Mouse (Mus musculus) bone marrow, adult 2 months (tissue): ENCODE measurements at regions not wholly inside any gene's neighbourhood (a gene's known extent, or its start where the extent isn't known, plus 50 kb on each side); places are given as distances from the start of the nearest gene placed in this dataset.
A peak's percentile ranks its signal among the peaks of the same experiment; 100 is the strongest.

Experiments used
- H3K27ac ChIP-seq: fragments of 200-500 bp; 2 replicates; pipeline ENCODE4 v1.5.1; 2012; ENCODE audit warnings: low read depth, mild to moderate bottlenecking, control low read depth, inconsistent platforms, low read length; ENCODE audit not compliant: control insufficient read depth, poor library complexity, insufficient read depth
- H3K4me1 ChIP-seq: fragments of 200-500 bp; 2 replicates; pipeline ENCODE4 v1.6.1; 2011; ENCODE audit warnings: low read length; ENCODE audit not compliant: control insufficient read depth, insufficient read depth
- H3K4me3 ChIP-seq: fragments of 200-500 bp; replicated peaks from 2 replicates; pipeline ENCODE3; 2011; ENCODE audit warnings: mild to moderate bottlenecking, low read depth, low read length, control low read depth; ENCODE audit not compliant: control insufficient read depth
- CTCF ChIP-seq: fragments of 200-500 bp; IDR thresholded peaks from 2 replicates; pipeline ENCODE4 v1.5.1; 2011; ENCODE audit warnings: low read length, control low read depth; ENCODE audit not compliant: control insufficient read depth, insufficient read depth
- POLR2A ChIP-seq: fragments of 200-500 bp; IDR thresholded peaks from 2 replicates; pipeline ENCODE4 v1.6.1; 2011; ENCODE audit warnings: low read depth, mild to moderate bottlenecking, control low read depth, low read length, borderline replicate concordance; ENCODE audit not compliant: control insufficient read depth
- WGBS: fragments of 180-500 bp; shearing (Covaris S2); methylation state at CpG from one replicate; pipeline ENCODE4 v1.1.7; 2018; 5-methylcytosine and 5-hydroxymethylcytosine counted together

GRCm38 (mm10) chr15:56378511-56378910 lies 1098.9 kb downstream of the Slc22a22 start:
- Histone ChIP-seq H3K4me1 (no peaks in the 10 kb centered on the region), H3K27ac (no peak overlapping the region), H3K4me3 (no peak overlapping the region)
- WGBS = 69% methylated on average over 1 of the region's 1 CpGs
- no peak for TF ChIP-seq CTCF
- TF ChIP-seq POLR2A = no peak

- TF ChIP-seq CTCF = no peak
- TF ChIP-seq POLR2A = no peak
- Histone ChIP-seq H3K27ac (no peak overlapping the region), H3K4me3 (no peak overlapping the region), H3K4me1 (no peaks in the 10 kb centered on the region)
- WGBS = 59% methylated on average over 5 of the region's 5 CpGs
Measured at GRCm38 (mm10) chr15:56350903-56351302, 1126.5 kb downstream of the Slc22a22 start.

GRCm38 (mm10) chr15:56346111-56346510 lies 1131.3 kb downstream of the Slc22a22 start:
- WGBS = 61% methylated on average over 2 of the region's 2 CpGs
- Histone ChIP-seq H3K4me3 (no peak overlapping the region), H3K4me1 (no peaks in the 10 kb centered on the region), H3K27ac (no peak overlapping the region)
- TF ChIP-seq CTCF (no peak), POLR2A (no peak)

GRCm38 (mm10) chr15:56344973-56345372 lies 1132.5 kb downstream of the Slc22a22 start:
- Histone ChIP-seq H3K4me3 (no peak overlapping the region), H3K4me1 (no peaks in the 10 kb centered on the region), H3K27ac (no peak overlapping the region)
- no peak for TF ChIP-seq POLR2A
- 70% methylated on average over 2 of the region's 2 CpGs for WGBS

GRCm38 (mm10) chr15:56344304-56344932 lies 1133.0 kb downstream of the Slc22a22 start:
- Histone ChIP-seq H3K27ac (no peak overlapping the region), H3K4me3 (no peak overlapping the region), H3K4me1 (no peaks in the 10 kb centered on the region)
- 57% methylated on average over 4 of the region's 4 CpGs for WGBS
- TF ChIP-seq POLR2A (no peak), CTCF (no peak)

- no peak overlapping the region for H3K27ac ChIP-seq
- H3K4me1 ChIP-seq = no peaks in the 10 kb centered on the region
- no peak for TF ChIP-seq POLR2A
- no peak for TF ChIP-seq CTCF
- no peak overlapping the region for H3K4me3 ChIP-seq
- WGBS = 42% methylated on average over 5 of the region's 5 CpGs
Measured at GRCm38 (mm10) chr15:56337879-56338278, 1139.5 kb downstream of the Slc22a22 start.

- 31% methylated on average over 5 of the region's 5 CpGs for WGBS
- TF ChIP-seq POLR2A = no peak
- peak; percentile 44; the same call in 1 of the 2 replicates for TF ChIP-seq CTCF
- Histone ChIP-seq H3K4me3 (no peak overlapping the region), H3K27ac (no peak overlapping the region), H3K4me1 (no peaks in the 10 kb centered on the region)
Measured at GRCm38 (mm10) chr15:56336449-56336848, 1141.0 kb downstream of the Slc22a22 start.

- H3K27ac ChIP-seq = no peak overlapping the region
- WGBS = 68% methylated on average over 2 of the region's 2 CpGs
Measured at GRCm38 (mm10) chr15:56335011-56335410, 1142.4 kb downstream of the Slc22a22 start.

GRCm38 (mm10) chr15:56320501-56320900 lies 1156.9 kb downstream of the Slc22a22 start:
- H3K4me3 ChIP-seq = no peak overlapping the region
- TF ChIP-seq CTCF = no peak
- no peak for TF ChIP-seq POLR2A

More at GRCm38 (mm10) chr15:56335011-56335410, 1142.4 kb downstream of the Slc22a22 start:
- no peaks in the 10 kb centered on the region for H3K4me1 ChIP-seq
- H3K4me3 ChIP-seq = no peak overlapping the region
- TF ChIP-seq CTCF = no peak
- TF ChIP-seq POLR2A = no peak

More at GRCm38 (mm10) chr15:56320501-56320900, 1156.9 kb downstream of the Slc22a22 start:
- Histone ChIP-seq H3K27ac (no peak overlapping the region), H3K4me1 (no peaks in the 10 kb centered on the region)
